18 mouse cellular contexts compared by ENCODE assay signal in genomic region chr3:94835396-94835795, GRCm38 (mm10). TPM values are rescaled to one million over a fixed set of nuclear protein-coding genes. Genes with fewer than 3 reads are reported as not detected.
DNase-seq lines count a peak whose midpoint lies in the region; ATAC-seq and TF ChIP-seq lines count a peak whose summit lies in the region.
"Had no signal": no experiment of that assay in that cellular context is flagged by ENCODE, and none has a peak within 500 bp of the region (broad histone marks: within the 10 kb centered on the region; RNA-seq: fewer than 3 reads in every experiment).

No protein-coding gene starts in this region.

- no peaks in the 10 kb centered on the region for H3K27me3 ChIP-seq in liver, adult 2 months (ENCODE audit: control insufficient read depth, insufficient read depth, low read length)
- no peaks in the 10 kb centered on the region for H3K27me3 ChIP-seq in liver, embryonic 12.5 days (replicated peaks)
- H3K27me3 ChIP-seq: forebrain, embryonic 15.5 days had no signal

- peaks cover 14% of the 10 kb centered on the region for H3K79me2 ChIP-seq in liver, adult 2 months (ENCODE audit: control insufficient read depth, insufficient read depth, low read length)

- TF ChIP-seq CTCF in liver, adult 2 months (IDR thresholded peaks at IDR 0.05; ENCODE audit: low read depth, low read length), result no peak

- ATAC-seq in liver, embryonic 12.5 days, result no peak
- ATAC-seq in monocyte, adult 5-6 weeks (replicated peaks; ENCODE audit: insufficient number of reproducible peaks, low FRiP score, low TSS enrichment, poor library complexity, severe bottlenecking), result no peak
- ATAC-seq: forebrain, embryonic 13.5 days; forebrain, embryonic 15.5 days; forebrain, postnatal 0 days had no signal

- H3K4me2 ChIP-seq in liver, embryonic 12.5 days, result no peak overlapping the region
- H3K4me2 ChIP-seq: embryonic facial prominence, embryonic 12.5 days; forebrain, embryonic 13.5 days; forebrain, embryonic 15.5 days had no signal

- H3K9ac ChIP-seq in liver, adult 2 months (ENCODE audit: low read depth, low read length), result no peak overlapping the region
- no peak overlapping the region for H3K9ac ChIP-seq in liver, embryonic 12.5 days
- H3K9ac ChIP-seq: embryonic facial prominence, embryonic 12.5 days; forebrain, embryonic 13.5 days; forebrain, embryonic 15.5 days; forebrain, postnatal 0 days had no signal

- H3K36me3 ChIP-seq in liver, adult 2 months (ENCODE audit: control insufficient read depth, insufficient read depth, low read length), result no peaks in the 10 kb centered on the region
- H3K36me3 ChIP-seq in liver, embryonic 12.5 days, result no peaks in the 10 kb centered on the region
- H3K36me3 ChIP-seq: embryonic facial prominence, embryonic 12.5 days; forebrain, embryonic 15.5 days had no signal

- H3K27ac ChIP-seq in liver, adult 2 months (replicated peaks; ENCODE audit: insufficient read depth, low read depth, low read length), result no peak overlapping the region
- no peak overlapping the region for H3K27ac ChIP-seq in liver, embryonic 12.5 days
- H3K27ac ChIP-seq: embryonic facial prominence, embryonic 10.5 days; embryonic facial prominence, embryonic 12.5 days; forebrain, embryonic 13.5 days; forebrain, embryonic 15.5 days had no signal

- peaks cover 14% of the 10 kb centered on the region for H3K4me1 ChIP-seq in liver, adult 2 months (ENCODE audit: control insufficient read depth, insufficient read depth, low read length)
- peaks cover 37% of the 10 kb centered on the region for H3K4me1 ChIP-seq in liver, embryonic 12.5 days

- TF ChIP-seq POLR2A in liver, adult 2 months (IDR thresholded peaks at IDR 0.05; ENCODE audit: extremely low read depth, insufficient read depth, low read length), result no peak

- H3K4me3 ChIP-seq in liver, adult 2 months (ENCODE audit: insufficient read depth, low read depth, low read length), result no peak overlapping the region
- H3K4me3 ChIP-seq in liver, embryonic 12.5 days, result no peak overlapping the region
- H3K4me3 ChIP-seq: embryonic facial prominence, embryonic 10.5 days; embryonic facial prominence, embryonic 12.5 days; forebrain, embryonic 13.5 days; forebrain, embryonic 15.5 days had no signal

- WGBS in liver, adult 2 months, result 24% methylated on average over 3 of the region's 3 CpGs
- WGBS in liver, embryonic 12.5 days (ENCODE audit: insufficient replicate concordance), result 61% methylated on average over 3 of the region's 3 CpGs

- DNase-seq in heart, adult 11 months, result peak; percentile 41
- DNase-seq in heart, postnatal 4 days, result no peak
- peak; percentile 71 for DNase-seq in liver, adult 2 months (ENCODE audit: extremely low read depth, low read depth, low spot score)
- DNase-seq: adrenal gland, adult 8-10 months; adrenal gland, postnatal 14 days; adrenal gland, postnatal 36 days; cerebellum, adult 11-12 months; cerebellum, adult 2 months; cerebellum, adult 9-10 months; cerebellum, postnatal 10 days; cerebellum, postnatal 25 days; forebrain, postnatal 0 days had no signal

- H3K9me3 ChIP-seq in liver, embryonic 12.5 days (replicated peaks), result no peaks in the 10 kb centered on the region
- H3K9me3 ChIP-seq: embryonic facial prominence, embryonic 10.5 days; forebrain, embryonic 13.5 days; forebrain, embryonic 15.5 days had no signal

RNA-seq across cellular contexts. Expression of gene Pogz, which starts 2.0 kb away (rescaled TPM):
- total RNA-seq in heart, postnatal 4 days (2021), result 10 to 100 TPM; 35.1 to 38.6 TPM
- total RNA-seq in liver, adult 2 months (2014; rRNA removed), result 6.3 and 6.8 TPM in 2 replicates
- 6.4 and 9.9 TPM in 2 replicates for polyA plus RNA-seq in liver, adult 2 months (2012; rRNA removed)
- 5.2 and 5.3 TPM in 2 replicates for polyA plus RNA-seq in liver, embryonic 12.5 days (2016; fragmentation: Nextera tagmentation; extraction: Ambion mirVana)
- 14.4 to 29.8 TPM (median 15.6 TPM) in 3 replicates for total RNA-seq in monocyte, adult 5-6 weeks (2017)

RNA-seq across cellular contexts. Expression of gene Cgn, which starts 49.1 kb away (rescaled TPM):
- total RNA-seq in heart, postnatal 4 days (2021), result under 1 TPM; 0.52 to 0.79 TPM
- total RNA-seq in liver, adult 2 months (2014; rRNA removed), result 7.6 and 9.2 TPM in 2 replicates
- 7.3 and 7.4 TPM in 2 replicates for polyA plus RNA-seq in liver, adult 2 months (2012; rRNA removed)
- polyA plus RNA-seq in liver, embryonic 12.5 days (2016; fragmentation: Nextera tagmentation; extraction: Ambion mirVana), result 8.7 and 9.2 TPM in 2 replicates
- total RNA-seq in monocyte, adult 5-6 weeks (2017), result 0.32 TPM in 1 of 3 replicates, not detected in the others

RNA-seq across cellular contexts. Expression of gene Psmb4, which starts 51.4 kb away (rescaled TPM):
- total RNA-seq in heart, postnatal 4 days (2021), result 100 to 1,000 TPM; 297 to 299 TPM
- 246 and 264 TPM in 2 replicates for total RNA-seq in liver, adult 2 months (2014; rRNA removed)
- polyA plus RNA-seq in liver, adult 2 months (2012; rRNA removed), result 266 and 271 TPM in 2 replicates
- 207 and 214 TPM in 2 replicates for polyA plus RNA-seq in liver, embryonic 12.5 days (2016; fragmentation: Nextera tagmentation; extraction: Ambion mirVana)
- 162 to 242 TPM (median 193 TPM) in 3 replicates for total RNA-seq in monocyte, adult 5-6 weeks (2017)
